Mouse (Mus musculus) layer of hippocampus, adult 2 months (tissue): Measurements from ENCODE around the gene Slc7a14. TPM values are rescaled to one million over a fixed set of nuclear protein-coding genes. Genes with fewer than 3 reads are reported as not detected.
"Not testable (repeated sequence)": the region's sequence is repeated elsewhere in the genome, so short reads cannot be mapped to it uniquely, and the experiment has no call there.

Experiments used
- DNase-seq, 2 experiments: peaks; one replicate each; pipeline ENCODE4 v3.0.0; 2022; ENCODE audit warnings: low spot score in 2 of 2
- H3K27ac ChIP-seq: fragments of 200-600 bp; 2 replicates; pipeline ENCODE4 v1.8.1; 2022
- H3K4me3 ChIP-seq: fragments of 200-600 bp; 2 replicates; pipeline ENCODE4 v1.8.1; 2022; ENCODE audit warnings: mild to moderate bottlenecking
- CTCF ChIP-seq: fragments of 200-600 bp; conservative IDR thresholded peaks from 2 replicates; pipeline ENCODE4 v1.8.1; 2022; ENCODE audit warnings: antibody characterized with exemption, mild to moderate bottlenecking, moderate library complexity
- total RNA-seq, 2 experiments: library from RNA; stranded (reverse); gene quantifications; 2 replicates each; pipeline ENCODE4 v1.2.3; 2021

The Slc7a14 gene
- total RNA-seq, 2 experiments from 2014 or later: 94.4 to 97.3 TPM

GRCm38 (mm10) chr3:31287421-31287948 lies 22.7 kb downstream of the Slc7a14 start:
- no peak overlapping the region for H3K4me3 ChIP-seq
- no peak for DNase-seq
- TF ChIP-seq CTCF: no peak
- no peak overlapping the region for H3K27ac ChIP-seq

- peak overlapping the region; percentile 28; the same call in 1 of the 2 replicates for H3K27ac ChIP-seq
- DNase-seq: peak in 1 of 2 experiments; percentile 19
- TF ChIP-seq CTCF: no peak; the same call in 1 of the 2 replicates
- H3K4me3 ChIP-seq: no peak overlapping the region
These were observed 29.1 kb downstream of the Slc7a14 start for GRCm38 (mm10) chr3:31281116-31281515.

DNA sequence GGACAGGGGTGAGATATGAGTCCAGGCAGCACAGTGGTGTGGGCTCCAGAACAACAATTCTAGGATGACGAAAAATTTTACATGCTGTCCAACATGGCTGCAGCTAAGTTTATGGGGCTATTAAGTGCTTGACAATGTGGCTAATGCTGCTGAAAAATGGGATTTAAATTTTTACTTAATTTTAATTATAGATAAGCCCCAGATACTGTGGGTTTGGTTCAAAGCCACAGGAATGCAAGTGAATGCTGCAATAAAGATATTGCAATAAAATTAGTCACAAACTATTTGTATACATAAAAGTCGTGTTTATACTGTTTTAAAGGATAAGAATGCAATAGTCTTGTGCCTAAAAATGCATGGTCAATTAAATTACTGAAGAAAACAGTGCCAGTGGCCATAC lies 35.3 kb downstream of the Slc7a14 start:
- Histone ChIP-seq H3K4me3 (no peak overlapping the region), H3K27ac (no peak overlapping the region)
- no peak for DNase-seq
- TF ChIP-seq CTCF: no peak

GRCm38 (mm10) chr3:31273247-31273646 lies 36.9 kb downstream of the Slc7a14 start:
- H3K4me3 ChIP-seq, DNase-seq: not testable (repeated sequence)
- peak overlapping the region; percentile 14; the same call in 1 of the 2 replicates for H3K27ac ChIP-seq

DNA sequence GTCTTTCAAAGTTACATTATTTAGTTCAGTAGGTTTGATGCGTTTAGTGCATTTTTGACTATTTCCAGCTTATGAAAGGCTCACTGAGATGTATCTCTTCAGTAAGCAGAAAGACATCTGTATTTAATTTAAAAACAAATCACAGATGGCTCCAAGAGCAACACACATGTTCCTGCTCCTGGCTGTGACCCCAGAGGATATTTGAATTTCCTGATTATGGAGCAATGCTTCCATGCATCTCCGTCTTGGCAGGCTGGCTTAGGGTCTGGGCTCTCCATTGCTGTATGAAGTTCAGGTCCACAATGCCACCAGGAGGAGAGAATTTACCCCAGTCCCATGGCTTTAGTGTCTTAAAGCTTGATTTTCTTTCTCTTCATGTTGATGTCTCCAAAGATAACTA lies 37.5 kb downstream of the Slc7a14 start:
- no peak overlapping the region for H3K27ac ChIP-seq
- no peak for TF ChIP-seq CTCF
- DNase-seq: no peak
- no peak overlapping the region for H3K4me3 ChIP-seq

DNA sequence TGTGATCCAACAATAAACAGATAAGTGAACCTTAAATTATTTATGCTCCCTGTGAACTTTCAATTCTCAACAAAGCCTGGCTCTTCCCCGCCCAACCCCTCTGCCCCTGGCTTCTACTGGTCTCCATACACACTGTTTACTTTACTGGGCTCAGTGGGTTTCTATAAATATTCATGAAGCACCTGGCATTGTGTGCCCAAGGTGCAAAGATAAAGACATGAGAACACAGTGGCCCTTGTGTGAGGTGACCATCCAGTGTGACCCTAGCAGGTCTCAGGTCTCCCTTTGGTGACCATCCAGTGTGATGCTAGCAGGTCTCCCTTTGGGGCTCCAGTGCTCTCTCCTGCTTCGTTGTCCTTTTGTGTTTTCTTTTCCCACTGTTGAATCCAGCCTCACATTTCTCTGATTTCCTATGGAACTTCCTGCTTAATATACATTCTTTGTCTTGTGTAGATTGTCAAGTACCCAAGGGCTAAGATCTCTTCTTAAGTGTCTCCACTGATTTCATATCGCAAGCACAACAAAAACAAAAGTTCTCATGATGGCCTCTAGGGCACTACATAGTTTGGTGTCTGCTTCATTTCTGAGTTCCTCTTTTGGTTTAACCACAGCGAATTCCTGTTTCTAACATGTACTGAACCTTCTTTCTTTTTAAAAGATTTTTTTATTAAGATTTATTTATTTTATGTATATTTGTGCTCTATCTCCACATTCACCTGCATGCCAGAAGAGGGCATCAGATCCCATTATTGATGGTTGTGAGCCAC lies 40.4 kb downstream of the Slc7a14 start:
- no peak for DNase-seq
- Histone ChIP-seq H3K4me3 (no peak overlapping the region), H3K27ac (no peak overlapping the region)
- TF ChIP-seq CTCF: no peak; the same call in none of the 2 replicates

GRCm38 (mm10) chr3:31267921-31268320 lies 42.3 kb downstream of the Slc7a14 start:
- Histone ChIP-seq H3K4me3 (no peak overlapping the region), H3K27ac (no peak overlapping the region)
- no peak for TF ChIP-seq CTCF
- no peak for DNase-seq

DNA sequence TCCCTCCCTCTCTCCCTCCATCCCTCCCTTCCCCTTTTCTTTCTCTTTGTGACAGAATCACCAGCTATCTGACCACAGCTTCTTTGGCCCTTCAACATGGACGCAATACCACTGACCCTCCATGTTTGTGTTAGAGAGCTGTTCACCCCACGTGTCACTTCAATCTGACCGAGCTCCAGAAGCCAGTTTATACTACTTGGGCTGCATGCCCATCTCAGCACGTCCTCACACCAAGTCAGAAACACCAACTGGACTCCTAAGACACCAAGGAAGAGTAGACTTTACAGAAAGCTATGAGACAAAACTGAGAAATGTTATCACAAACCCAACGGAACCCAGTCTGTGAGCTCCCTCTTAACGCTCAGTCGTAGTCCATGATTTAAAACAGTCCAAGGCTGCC lies 43.2 kb downstream of the Slc7a14 start:
- no peak overlapping the region for H3K27ac ChIP-seq
- no peak for DNase-seq
- no peak overlapping the region for H3K4me3 ChIP-seq
- no peak for TF ChIP-seq CTCF

- DNase-seq: peak in 1 of 2 experiments; percentile 52
- Histone ChIP-seq H3K4me3 (no peak overlapping the region), H3K27ac (peak overlapping the region; percentile 28; the same call in 1 of the 2 replicates)
- no peak for TF ChIP-seq CTCF
These were observed 46.6 kb downstream of the Slc7a14 start for GRCm38 (mm10) chr3:31263535-31263934.

- DNase-seq: no peak
- H3K27ac ChIP-seq: peak overlapping the region; percentile 28; the same call in 1 of the 2 replicates
- H3K4me3 ChIP-seq: no peak overlapping the region
- TF ChIP-seq CTCF: no peak
These were observed 48.7 kb downstream of the Slc7a14 start for GRCm38 (mm10) chr3:31261418-31262014.

- no peak overlapping the region for H3K27ac ChIP-seq
- TF ChIP-seq CTCF: no peak
- DNase-seq: no peak
- no peak overlapping the region for H3K4me3 ChIP-seq
These were observed 49.2 kb downstream of the Slc7a14 start for GRCm38 (mm10) chr3:31260964-31261346.

DNA sequence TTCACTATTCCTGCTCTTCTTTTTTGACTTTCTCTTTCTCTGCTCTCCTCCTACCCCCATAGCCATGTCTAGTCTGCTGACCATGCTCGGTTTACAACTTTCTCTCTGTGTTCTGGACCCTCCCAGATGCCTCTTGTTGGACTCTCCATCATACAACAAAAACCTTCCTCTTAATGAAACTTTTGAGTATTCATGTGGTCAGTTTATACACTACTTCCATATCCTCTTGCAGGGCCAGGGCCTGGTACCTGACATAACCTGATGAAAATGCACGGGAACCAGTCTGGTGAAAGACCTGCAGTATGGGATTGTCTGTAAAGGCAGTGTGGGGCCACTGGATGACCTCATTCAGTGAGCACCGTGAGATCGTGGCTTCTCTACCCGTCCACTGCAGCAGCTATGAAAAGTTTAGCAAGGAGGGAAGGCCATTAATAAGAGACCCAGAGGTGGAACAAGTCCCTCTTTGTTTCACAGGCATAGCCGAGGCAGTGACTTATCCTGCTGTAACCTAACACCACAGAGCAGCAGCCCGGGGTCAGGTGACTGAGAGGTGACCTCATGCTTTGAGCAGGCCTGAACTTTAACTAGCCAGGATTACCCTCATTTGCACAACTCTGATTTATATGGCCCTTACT lies 49.7 kb downstream of the Slc7a14 start:
- DNase-seq: no peak
- Histone ChIP-seq H3K4me3 (no peak overlapping the region), H3K27ac (no peak overlapping the region)
- TF ChIP-seq CTCF: no peak
